ENCODE assay signal across 14 mouse cellular contexts in genomic region chr5:117367206-117367605, GRCm38 (mm10). TPM values are rescaled to one million over a fixed set of nuclear protein-coding genes. Genes with fewer than 3 reads are reported as not detected.
"Had no signal": no experiment of that assay in that cellular context is flagged by ENCODE, and none has a peak within 500 bp of the region (broad histone marks: within the 10 kb centered on the region; RNA-seq: fewer than 3 reads in every experiment).

No protein-coding gene starts in this region.

- H3K27me3 ChIP-seq: hindbrain, embryonic 15.5 days; liver, embryonic 15.5 days; lung, embryonic 15.5 days; megakaryocyte, embryonic 14.5 days; midbrain, embryonic 12.5 days had no signal

- H3K4me2 ChIP-seq: hindbrain, embryonic 15.5 days; liver, embryonic 15.5 days; lung, embryonic 15.5 days; midbrain, embryonic 12.5 days had no signal

- H3K9me3 ChIP-seq: hindbrain, embryonic 15.5 days; limb, embryonic 10.5 days; liver, embryonic 15.5 days; lung, embryonic 15.5 days; megakaryocyte, embryonic 14.5 days; midbrain, embryonic 12.5 days had no signal

- H3K4me3 ChIP-seq: hindbrain, embryonic 15.5 days; left cerebral cortex, adult 2 months; limb, embryonic 10.5 days; liver, embryonic 15.5 days; lung, embryonic 15.5 days; megakaryocyte, embryonic 14.5 days; midbrain, embryonic 12.5 days had no signal

- ATAC-seq: midbrain, embryonic 16.5 days had no signal

- H3K9ac ChIP-seq: hindbrain, embryonic 15.5 days; liver, embryonic 15.5 days; lung, embryonic 15.5 days; midbrain, embryonic 12.5 days had no signal

- DNase-seq: kidney, adult 18-20 months; kidney, postnatal 14 days; lung, postnatal 14 days; right cerebral cortex, adult 18-20 months; thymus, postnatal 4 days had no signal

- H3K27ac ChIP-seq: hindbrain, embryonic 15.5 days; left cerebral cortex, adult 2 months; limb, embryonic 10.5 days; lung, embryonic 15.5 days; macrophage; midbrain, embryonic 12.5 days had no signal

RNA-seq across cellular contexts. Expression of gene Ksr2, which starts 46.6 kb away (rescaled TPM):
- polyA plus RNA-seq: limb, embryonic 10.5 days had no signal
